Mouse (Mus musculus) embryonic facial prominence, embryonic 12.5 days (tissue): ENCODE measurements around the gene Olfr845. TPM values are rescaled to one million over a fixed set of nuclear protein-coding genes. Genes with fewer than 3 reads are reported as not detected.

Experiments used
- ATAC-seq: fragments of 200-750 bp; cut with Nextera tagmentation; 2 replicates; pipeline ENCODE4 v1.8.0; 2017; ENCODE audit not compliant: insufficient number of reproducible peaks, insufficient read depth, low FRiP score, low TSS enrichment
- H3K27ac ChIP-seq: fragments of 300-500 bp; sonication (generic); 2 replicates; pipeline ENCODE4 v1.5.1; 2016; ENCODE audit warnings: mild to moderate bottlenecking
- H3K27me3 ChIP-seq: fragments of 300-500 bp; sonication (generic); 2 replicates; pipeline ENCODE4 v1.6.1; 2016; ENCODE audit warnings: mild to moderate bottlenecking, moderate library complexity
- H3K36me3 ChIP-seq: fragments of 300-500 bp; sonication (generic); 2 replicates; pipeline ENCODE4 v1.6.1; 2016; ENCODE audit warnings: mild to moderate bottlenecking
- H3K4me1 ChIP-seq: fragments of 300-500 bp; sonication (generic); 2 replicates; pipeline ENCODE4 v1.6.1; 2016
- H3K4me2 ChIP-seq: fragments of 300-500 bp; sonication (generic); replicated peaks from 2 replicates; pipeline ENCODE4 v1.6.1; 2016; ENCODE audit warnings: mild to moderate bottlenecking, moderate library complexity
- H3K4me3 ChIP-seq: fragments of 300-500 bp; sonication (generic); 2 replicates; pipeline ENCODE4 v1.5.1; 2016; ENCODE audit warnings: mild to moderate bottlenecking
- H3K9ac ChIP-seq: fragments of 300-500 bp; sonication (generic); 2 replicates; pipeline ENCODE4 v1.6.1; 2016; ENCODE audit warnings: mild to moderate bottlenecking, moderate library complexity
- H3K9me3 ChIP-seq: fragments of 300-500 bp; sonication (generic); 2 replicates; pipeline ENCODE4 v1.6.1; 2016; ENCODE audit warnings: mild to moderate bottlenecking, moderate library complexity
- WGBS: fragments of 180-500 bp; shearing (Covaris S2); methylation state at CpG from one replicate; pipeline ENCODE4 v1.1.7; 2016; 5-methylcytosine and 5-hydroxymethylcytosine counted together
- polyA plus RNA-seq: library from polyadenylated mRNA; unstranded; fragments of >200 nt; fragmentation: Nextera tagmentation; extraction: Ambion mirVana; gene quantifications from 2 replicates; pipeline ENCODE4 v1.2.1, GENCODE M21; 2016

The Olfr845 gene
- polyA plus RNA-seq: not detected in 2 replicates

GRCm38 (mm10) chr9:19336157-19336556, at the start of gene Olfr845:
Olfr845 (plus strand) TSS chr9:19336457.
- no peaks in the 10 kb centered on the region for H3K9me3 ChIP-seq
- no peaks in the 10 kb centered on the region for H3K4me1 ChIP-seq
- no peak within 1 kb of the TSS for H3K27ac ChIP-seq
- H3K36me3 ChIP-seq: no peaks in the 10 kb centered on the region
- no peak within 1 kb of the TSS for H3K4me3 ChIP-seq
- no peak for ATAC-seq
- no peak within 1 kb of the TSS for H3K4me2 ChIP-seq
- H3K9ac ChIP-seq: no peak within 1 kb of the TSS
- H3K27me3 ChIP-seq: no peaks in the 10 kb centered on the region
- WGBS: 75% methylated on average over 1 of the region's 1 CpGs

- ATAC-seq: no peak
- peaks cover 2% of the 10 kb centered on the region; the same call in 1 of the 2 replicates for H3K9me3 ChIP-seq
Measured at GRCm38 (mm10) chr9:19316047-19316446, 20.2 kb upstream of the Olfr845 start, which contains the start of gene Olfr844. Olfr844 (plus strand) TSS chr9:19316347.

GRCm38 (mm10) chr9:19363905-19364304, 27.6 kb downstream of the Olfr845 start, which contains the start of gene Olfr846:
Olfr846 (minus strand) TSS chr9:19364005.
- no peak within 1 kb of the TSS for H3K4me2 ChIP-seq

More at GRCm38 (mm10) chr9:19316047-19316446, 20.2 kb upstream of the Olfr845 start, which contains the start of gene Olfr844:
- Histone ChIP-seq H3K27me3 (no peaks in the 10 kb centered on the region), H3K4me2 (no peak within 1 kb of the TSS), H3K4me1 (no peaks in the 10 kb centered on the region), H3K4me3 (no peak within 1 kb of the TSS), H3K9ac (no peak within 1 kb of the TSS), H3K27ac (no peak within 1 kb of the TSS), H3K36me3 (no peaks in the 10 kb centered on the region)

GRCm38 (mm10) chr9:19378569-19378968, 42.3 kb downstream of the Olfr845 start, which contains the start of gene Olfr847:
Olfr847 (minus strand) TSS chr9:19378669.
- Histone ChIP-seq H3K9me3 (no peaks in the 10 kb centered on the region), H3K4me1 (no peaks in the 10 kb centered on the region), H3K4me3 (no peak within 1 kb of the TSS), H3K36me3 (no peaks in the 10 kb centered on the region), H3K27me3 (no peaks in the 10 kb centered on the region), H3K27ac (no peak within 1 kb of the TSS), H3K9ac (no peak within 1 kb of the TSS), H3K4me2 (no peak within 1 kb of the TSS)
- WGBS: 62% methylated on average over 1 of the region's 1 CpGs
- no peak for ATAC-seq

More at GRCm38 (mm10) chr9:19363905-19364304, 27.6 kb downstream of the Olfr845 start, which contains the start of gene Olfr846:
- Histone ChIP-seq H3K4me3 (no peak within 1 kb of the TSS), H3K27me3 (no peaks in the 10 kb centered on the region), H3K36me3 (no peaks in the 10 kb centered on the region), H3K9me3 (peaks cover 3% of the 10 kb centered on the region), H3K4me1 (no peaks in the 10 kb centered on the region), H3K9ac (no peak within 1 kb of the TSS), H3K27ac (no peak within 1 kb of the TSS)
- WGBS: 62% methylated on average over 1 of the region's 1 CpGs
- ATAC-seq: no peak

Other genes with a start within 250 kb of the Olfr845 start
- gene Olfr836, start 216.1 kb upstream of the Olfr845 start, polyA plus RNA-seq: not detected in 2 replicates
- gene Olfr837, start 200.1 kb upstream of the Olfr845 start, polyA plus RNA-seq: not detected in 2 replicates
- gene Olfr839-ps1, start 159.1 kb upstream of the Olfr845 start, polyA plus RNA-seq: 0.03 TPM in 1 of 2 replicates, not detected in the other
- not detected in 2 replicates for gene Olfr843, start 84.5 kb upstream of the Olfr845 start, polyA plus RNA-seq
- not detected in 2 replicates for gene Olfr844, start 20.1 kb upstream of the Olfr845 start, polyA plus RNA-seq
- gene Olfr846, start 27.5 kb downstream of the Olfr845 start, polyA plus RNA-seq: not detected in 2 replicates
- gene Olfr847, start 42.2 kb downstream of the Olfr845 start, polyA plus RNA-seq: not detected in 2 replicates
- not detected in 2 replicates for gene Olfr849, start 103.8 kb downstream of the Olfr845 start, polyA plus RNA-seq
- gene Olfr850, start 141.8 kb downstream of the Olfr845 start, polyA plus RNA-seq: not detected in 2 replicates
- not detected in 2 replicates for gene Olfr851, start 156.8 kb downstream of the Olfr845 start, polyA plus RNA-seq
- gene Olfr853, start 204.6 kb downstream of the Olfr845 start, polyA plus RNA-seq: not detected in 2 replicates
- gene Olfr854, start 230.9 kb downstream of the Olfr845 start, polyA plus RNA-seq: not detected in 2 replicates
- gene Olfr855, start 246.2 kb downstream of the Olfr845 start, polyA plus RNA-seq: not detected in 2 replicates